Mouse (Mus musculus) gastrocnemius, postnatal 25 days (tissue): Measurements from ENCODE around the gene M1ap. TPM values are rescaled to one million over a fixed set of nuclear protein-coding genes. Genes with fewer than 3 reads are reported as not detected.

ENCODE experiments used
- DNase-seq: peaks from one replicate; pipeline ENCODE4 v3.0.0; 2022
- long read RNA-seq, 2 experiments: library from polyadenylated mRNA; stranded (forward); transcript quantifications; one replicate each; pipeline ENCODE4 v2.0.0; 2021
- total RNA-seq, 2 experiments: library from RNA; stranded (reverse); gene quantifications; 1 replicate in 1 of 2; 2 replicates in 1 of 2; pipeline ENCODE4 v1.2.3; 2021

M1ap gene
- not detected for total RNA-seq
- long read RNA-seq, experiment 1: 0 reads
- long read RNA-seq, experiment 2: 0 reads

DNA sequence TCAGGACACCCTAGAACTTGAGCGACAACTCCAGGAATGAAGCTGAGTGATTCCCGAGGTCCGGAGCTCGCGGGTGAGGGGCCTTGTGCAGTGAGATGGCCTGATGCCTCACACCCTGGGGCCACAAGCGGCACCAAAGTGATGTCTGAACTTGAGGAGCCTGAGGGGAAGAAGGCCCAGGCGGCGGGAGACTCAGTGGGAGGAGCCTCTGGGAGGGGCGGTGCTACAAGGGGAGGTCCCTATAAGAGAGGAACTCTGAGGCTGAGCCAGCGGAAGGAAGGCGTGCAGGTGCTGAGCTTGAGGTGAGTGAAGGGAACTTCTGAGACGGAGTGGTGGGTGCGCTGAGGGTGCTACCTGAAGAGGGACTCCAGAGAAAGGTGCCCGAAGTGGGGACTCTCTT lies at the start of gene M1ap:
Gene M1ap (plus strand): TSS at position 252 of the 400 bp plus-strand sequence.
- no peak for DNase-seq

DNA sequence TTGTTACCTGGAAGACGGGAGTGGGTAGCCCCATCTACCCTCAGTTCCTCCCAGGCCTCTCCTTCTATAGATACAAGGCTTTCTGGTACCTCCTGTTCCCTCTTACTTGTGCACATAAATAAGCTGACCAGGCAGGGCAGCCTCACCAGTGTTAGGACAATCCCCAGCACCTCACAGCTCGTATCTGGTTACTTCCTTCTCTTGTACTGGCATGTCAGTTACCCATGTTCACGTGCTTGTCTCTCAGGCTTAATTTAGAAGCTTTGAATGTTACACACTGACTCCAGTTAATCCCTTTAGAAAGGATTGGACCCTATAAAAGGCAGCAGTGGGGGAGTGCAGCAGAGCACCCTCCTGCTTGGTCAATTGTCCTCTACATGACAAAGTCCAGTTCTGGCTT lies 49.4 kb upstream of the M1ap start:
- no peak for DNase-seq

DNA sequence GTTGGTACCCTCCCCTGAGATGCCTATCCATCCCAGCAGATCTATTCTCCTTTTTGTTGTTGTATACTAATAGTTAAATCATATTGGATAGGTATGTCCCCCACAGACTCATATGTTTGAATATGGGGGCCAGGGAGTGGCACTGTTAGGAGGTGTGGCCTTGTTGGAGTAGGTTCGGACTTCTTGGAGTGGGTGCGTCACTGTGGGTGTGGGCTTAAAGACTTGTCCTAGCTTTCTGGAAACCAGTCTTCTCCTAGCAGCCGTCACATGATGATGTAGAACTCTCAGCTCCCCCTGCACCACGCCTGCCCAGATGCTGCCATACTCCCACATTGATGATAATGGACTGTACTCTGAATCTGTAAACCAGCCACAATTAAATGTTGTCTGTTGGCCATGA lies 48.5 kb upstream of the M1ap start:
- DNase-seq: no peak

DNA sequence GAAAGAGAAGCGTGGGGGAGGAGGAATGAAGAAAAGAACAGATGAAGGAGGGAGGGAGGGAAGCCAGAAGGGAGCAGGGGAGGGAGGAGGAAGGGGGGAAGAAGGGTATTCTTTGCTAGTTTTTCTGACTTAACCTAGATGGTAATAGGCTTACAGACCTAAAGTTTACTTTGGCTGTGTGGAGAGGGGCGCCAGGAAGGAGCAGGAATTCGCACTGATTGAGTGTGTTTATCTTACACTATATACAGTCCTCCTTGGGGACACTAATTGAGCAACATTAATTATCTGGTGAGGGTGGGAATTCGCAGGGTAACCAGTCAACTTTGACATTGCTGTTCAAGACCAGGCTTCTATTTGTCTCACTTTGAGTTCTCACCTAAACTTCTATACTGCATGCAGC lies 48.0 kb upstream of the M1ap start:
- no peak for DNase-seq

DNA sequence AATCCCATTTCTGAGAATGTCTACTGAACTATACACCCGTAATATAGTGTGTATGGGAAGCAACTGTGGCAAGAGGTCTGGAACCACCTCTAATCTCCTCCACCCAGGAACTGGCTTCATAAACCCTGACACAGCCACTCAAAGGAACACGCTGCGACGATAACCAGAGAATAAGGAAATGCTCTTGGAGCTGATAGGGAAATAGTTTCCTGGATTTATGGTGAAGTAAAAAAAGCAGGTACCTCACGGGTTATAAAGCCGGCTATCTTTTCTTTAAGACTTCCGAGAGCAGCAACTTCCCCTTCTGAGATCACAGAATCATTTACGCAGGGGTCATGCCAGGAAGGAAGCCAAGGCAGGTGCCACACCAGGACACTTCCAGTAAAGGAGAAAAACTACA lies 44.1 kb upstream of the M1ap start:
- no peak for DNase-seq

DNA sequence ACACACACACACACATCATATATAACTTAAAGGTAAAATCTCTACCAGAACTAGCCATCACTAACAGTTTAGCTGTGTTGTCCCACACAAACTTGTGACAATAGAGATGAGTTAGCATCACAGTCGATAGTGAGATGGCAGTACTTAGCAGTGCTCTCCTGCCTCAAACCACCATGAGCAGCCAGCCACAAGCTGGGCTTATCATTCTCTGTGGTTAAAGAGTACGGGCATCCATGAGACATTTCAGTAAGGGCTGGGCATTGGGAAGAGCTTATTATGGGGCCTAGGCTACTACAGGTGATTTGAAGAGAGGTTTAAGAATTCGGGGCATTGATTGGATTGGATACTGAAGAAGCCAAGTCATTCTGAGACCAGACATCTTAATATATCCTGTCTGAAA lies 39.7 kb upstream of the M1ap start:
- DNase-seq: no peak

DNA sequence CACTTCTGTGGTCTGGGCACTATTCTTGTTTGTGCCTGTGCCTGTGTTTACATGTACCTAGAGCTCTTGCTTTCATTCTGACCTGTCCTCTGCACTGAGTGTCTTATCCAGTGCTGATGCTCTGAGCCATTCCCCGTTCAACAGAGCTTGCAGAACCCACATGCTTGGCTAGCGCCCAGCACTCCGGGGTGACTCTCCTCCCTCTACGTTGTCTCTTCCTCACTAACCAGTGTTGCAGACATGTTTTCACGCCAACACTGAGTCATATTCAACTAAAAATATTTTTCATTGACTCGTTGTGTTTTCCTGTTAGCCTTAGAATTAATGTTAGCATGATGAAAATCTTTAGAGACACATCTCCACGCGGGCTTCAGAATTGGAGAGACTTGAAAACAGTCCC lies 38.7 kb upstream of the M1ap start:
- DNase-seq: no peak

DNA sequence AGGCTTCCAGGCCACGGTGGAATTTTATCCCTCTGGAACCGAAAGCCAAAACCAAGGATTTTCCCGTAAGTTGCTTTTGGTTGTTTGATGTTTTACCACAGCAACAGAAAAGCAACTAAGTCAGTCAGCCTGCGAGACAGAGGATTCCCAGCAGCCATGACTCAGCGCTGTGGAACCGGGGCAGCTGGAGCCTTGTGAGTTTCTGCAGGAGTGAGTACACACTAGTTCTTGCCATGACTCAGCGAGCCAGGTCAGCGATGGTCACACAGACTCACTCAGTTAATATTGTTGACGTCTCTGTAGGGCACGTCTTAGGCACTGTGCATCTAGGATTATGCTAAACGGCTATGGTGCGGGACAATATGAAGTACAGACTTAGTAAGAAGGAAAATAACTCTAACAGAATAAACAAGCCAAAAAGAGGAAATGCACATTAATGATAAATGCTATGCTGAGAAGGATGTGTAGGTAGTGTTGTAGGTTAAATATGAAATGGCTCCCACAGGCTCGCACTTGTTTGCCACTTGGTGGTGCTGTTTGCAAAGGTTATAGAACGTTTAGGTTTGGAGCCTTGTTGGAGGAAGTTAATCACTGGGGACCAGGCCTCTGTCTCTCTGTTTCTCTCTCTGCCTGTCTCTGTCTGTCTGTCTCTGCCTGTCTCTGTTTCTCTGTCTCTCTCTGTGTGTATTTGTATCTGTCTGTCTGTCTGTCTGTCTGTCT lies 37.4 kb upstream of the M1ap start:
- no peak for DNase-seq

DNA sequence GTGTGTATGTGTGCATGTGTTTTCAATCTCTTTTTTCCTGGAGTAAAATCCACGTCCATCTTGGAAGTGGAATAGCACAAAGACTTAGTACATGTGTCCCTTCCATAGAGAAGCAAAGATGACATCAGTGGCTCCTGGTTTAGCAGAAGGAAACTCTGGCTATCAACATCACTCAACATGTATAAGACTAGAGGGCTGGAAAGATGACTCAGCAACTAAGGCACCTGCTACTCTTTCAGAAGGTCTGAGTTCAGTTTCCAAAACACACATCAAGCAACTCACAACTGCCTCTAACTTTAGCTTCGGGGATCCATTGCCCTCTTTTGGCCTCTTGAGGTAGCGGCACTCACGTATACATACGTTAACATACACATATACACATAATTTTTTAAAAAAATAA lies 35.4 kb upstream of the M1ap start:
- DNase-seq: no peak

DNA sequence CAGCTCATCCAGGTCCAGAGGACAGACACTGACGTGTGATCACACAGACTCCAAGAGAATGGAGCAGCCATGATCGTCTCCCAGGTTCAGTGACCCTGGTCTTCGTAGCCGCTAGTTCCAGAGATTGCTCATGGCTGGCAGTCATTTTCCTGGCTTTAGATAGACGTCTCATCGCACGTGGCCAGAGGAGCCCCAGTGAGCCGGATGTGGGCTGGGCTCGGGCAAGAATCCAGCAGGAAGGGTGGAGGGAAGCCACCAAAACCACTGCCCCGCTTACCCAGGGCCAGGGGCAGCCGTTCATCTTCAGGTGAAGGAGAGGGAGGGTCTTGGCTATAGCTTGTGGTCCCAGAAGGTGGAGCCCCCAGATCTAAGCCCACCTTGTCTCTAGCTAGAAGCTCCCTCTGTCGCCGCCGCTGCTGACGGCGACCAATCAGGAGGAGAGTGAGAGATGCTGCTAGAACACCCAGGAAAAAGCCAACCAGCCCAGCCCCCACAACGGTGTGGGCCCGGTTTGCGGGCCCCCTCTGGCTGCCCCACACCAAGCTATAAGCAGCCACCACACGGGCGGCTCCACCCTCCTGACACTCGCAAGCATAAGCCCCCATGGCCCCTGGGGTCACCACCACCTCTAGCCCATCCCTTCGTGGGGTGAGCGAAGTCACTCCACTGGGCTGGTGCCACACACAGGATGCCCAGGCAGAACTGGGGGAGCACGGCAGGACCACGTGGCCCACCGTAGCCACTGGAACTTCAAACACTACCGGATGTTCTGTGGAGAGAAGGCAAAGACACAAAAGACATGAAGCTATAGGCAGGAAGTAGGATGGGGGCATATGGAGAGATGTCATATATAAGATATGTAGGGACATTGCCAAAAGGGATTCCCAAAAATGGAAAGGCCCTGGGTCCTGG lies 33.1 kb upstream of the M1ap start:
- DNase-seq: no peak

DNA sequence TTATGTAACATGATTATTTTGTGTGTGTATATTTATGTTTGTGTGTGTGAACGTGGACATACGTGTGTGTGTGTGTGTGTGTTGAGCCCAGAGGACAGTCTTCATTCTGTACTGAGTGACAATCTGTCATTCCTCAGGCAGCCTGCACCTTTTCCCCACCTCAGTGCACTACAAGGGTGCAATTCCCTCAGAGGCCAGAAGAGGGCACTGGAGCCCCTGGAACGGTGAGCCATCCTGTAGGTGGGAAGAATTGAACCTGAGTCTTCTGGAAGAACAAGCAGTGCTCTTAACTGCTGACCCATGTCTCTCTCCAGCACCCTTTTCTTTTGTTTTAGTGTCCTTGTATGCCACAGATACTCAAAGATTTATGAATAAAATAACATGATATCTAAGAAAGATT lies 30.8 kb upstream of the M1ap start:
- DNase-seq: no peak

DNA sequence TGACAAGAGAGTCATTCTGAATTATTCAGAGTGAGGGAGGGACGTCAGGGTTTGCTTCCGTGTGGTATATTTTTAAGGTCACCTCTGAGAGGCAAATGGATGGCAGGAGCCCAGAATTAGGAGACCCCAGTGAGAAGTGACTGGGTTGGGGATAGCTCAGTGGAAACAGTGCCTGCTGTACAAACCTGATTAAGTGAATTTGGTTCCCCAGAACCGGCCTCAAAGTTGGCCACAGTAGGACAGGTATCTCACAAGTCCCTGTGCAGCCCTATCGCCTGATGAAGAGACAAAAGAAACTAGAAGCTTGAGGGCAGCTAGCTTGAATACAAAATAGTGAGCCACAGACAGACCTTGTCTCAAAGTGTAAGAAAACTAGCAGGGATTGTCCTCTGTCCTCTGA lies 30.2 kb upstream of the M1ap start:
- no peak for DNase-seq

DNA sequence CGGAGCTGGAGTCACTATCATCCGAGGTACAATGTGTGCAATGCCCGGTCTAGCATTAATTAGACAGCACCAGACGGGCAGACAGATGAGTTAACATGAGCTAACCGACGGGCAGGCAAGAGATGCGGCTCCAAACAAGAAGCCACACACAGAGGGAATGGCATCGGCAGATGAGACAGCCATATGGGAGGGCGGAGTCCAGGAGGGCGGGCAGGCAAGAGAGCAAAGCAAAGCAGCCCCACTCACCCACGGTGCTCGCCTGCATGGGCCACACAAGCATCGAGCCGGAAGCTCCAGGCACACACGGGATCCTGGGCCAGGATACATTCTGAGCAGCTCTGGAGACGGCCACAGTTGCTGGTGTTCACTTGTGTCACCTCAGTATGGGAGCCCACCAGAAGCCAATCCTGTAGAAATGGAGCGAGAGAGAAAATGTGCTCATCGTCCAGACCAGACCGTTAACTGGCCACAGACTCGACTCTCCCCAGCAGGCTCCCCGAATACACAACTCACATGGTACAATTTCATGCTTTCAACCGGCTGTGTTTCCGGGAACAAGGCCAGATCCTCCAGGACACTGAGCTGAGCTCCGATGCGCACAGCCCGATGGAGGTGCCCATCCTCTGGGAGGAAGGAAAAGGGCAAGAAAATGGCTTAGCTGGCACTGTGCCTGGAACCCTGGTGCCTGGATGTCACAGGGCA lies 29.5 kb upstream of the M1ap start:
- DNase-seq: no peak

DNA sequence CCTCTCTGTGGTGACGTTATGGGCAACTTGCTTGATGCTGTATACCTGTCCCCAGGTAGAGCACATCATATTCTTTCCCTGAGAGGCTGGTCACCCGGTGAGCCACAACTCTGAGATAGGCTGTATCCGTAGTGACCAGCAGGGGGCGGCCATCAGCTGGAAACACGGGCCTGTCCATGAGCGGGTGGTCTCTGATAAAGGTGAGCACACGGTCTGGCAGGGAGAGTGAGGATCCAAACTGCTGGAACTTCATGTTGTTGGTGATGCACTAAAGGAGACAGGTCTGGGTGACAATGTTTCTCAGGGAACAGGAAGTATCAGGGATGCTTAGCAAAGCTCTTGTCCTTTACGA lies 28.9 kb upstream of the M1ap start:
- DNase-seq: peak; percentile 18

DNA sequence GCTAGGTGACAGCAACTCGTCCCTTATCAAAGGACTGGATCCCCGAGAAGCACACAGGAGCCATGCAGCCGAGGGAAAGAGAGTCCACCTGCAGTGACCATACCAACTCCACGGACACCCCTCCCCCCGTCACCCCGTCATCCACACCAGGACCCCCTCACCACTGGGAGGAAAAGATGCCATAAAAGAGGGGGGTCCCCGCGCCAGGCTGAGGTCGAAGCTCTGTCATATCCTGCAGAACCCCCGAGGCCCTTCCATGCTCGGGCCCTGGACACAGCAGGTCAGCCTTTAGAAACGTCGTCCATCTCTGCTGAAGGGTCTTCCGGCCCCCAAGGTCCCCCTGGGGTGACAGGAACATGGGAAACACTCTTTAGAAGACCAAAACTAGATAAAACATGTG lies 28.3 kb upstream of the M1ap start:
- DNase-seq: no peak

DNA sequence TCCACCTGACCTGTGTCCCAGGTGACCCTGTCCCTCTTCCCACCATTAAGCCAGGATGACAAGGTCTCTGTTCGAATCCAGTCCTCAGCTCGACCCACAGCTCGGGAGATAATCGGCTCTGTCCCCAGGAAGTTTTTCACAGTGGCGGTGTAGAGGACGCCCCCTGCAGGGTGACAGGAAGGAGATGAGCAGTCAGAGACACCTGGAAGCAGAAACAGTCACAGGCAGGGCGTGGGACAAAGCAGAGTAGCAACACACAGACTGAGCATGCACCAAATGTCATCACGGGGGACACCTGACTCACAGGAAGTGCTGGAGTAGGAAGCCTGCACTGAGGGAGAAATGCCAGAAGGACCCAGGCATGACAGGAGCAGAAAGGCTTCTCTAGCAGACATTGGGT lies 27.2 kb upstream of the M1ap start:
- no peak for DNase-seq

DNA sequence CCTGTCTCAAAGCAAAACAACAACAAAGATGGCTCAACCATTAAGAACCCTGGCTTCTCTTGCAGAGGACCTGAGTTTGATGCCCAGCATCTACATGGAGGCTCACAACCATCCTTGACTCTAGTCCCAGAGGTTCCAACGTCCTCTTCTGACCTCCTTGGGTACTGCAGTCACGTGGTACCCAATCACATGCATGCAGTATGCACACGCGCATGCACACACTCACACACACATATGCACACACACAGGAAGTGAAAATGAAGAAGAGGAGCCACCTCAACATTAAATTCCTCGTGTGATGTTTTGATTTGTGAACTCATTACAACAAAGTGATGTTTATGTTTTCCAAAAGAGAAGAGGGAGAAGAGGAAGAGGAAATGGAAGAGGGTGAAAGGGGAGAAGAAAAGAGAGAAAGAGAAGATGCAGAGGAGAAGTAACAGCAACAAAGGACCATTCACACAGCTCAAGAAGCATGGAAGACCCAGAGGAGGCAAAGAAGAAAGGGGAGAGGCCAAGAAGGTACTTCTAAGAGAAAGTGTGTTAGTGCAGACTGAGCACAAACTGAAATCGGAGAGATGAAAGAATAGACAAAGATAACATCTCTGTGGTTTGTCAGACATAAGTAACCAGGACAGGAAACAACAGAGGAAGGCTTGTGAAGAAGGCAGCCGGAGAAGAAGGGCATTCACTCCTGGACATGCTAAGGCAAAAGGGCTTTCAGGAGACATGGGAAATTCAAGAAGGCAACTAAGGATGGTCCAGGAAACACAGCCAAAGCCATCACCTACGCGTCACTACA lies 25.1 kb upstream of the M1ap start:
- no peak for DNase-seq

DNA sequence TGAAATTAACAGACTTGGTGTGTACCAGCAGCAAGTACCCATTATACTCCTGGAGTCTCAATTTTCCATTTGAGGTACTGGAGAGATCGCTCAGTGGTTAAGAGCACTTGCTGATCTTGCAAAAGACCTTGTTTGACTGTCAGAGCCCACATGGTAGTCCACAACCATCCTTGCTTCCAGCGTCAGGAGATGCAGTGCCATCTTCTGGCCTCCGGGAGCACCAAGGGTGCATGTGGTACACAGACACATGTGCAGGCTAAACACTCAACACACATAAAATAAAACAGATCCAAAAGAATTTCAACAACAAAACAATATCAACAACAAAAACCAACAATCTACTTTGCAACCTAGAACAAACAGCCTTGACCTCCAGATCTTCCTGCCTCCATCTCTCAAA lies 21.7 kb upstream of the M1ap start:
- no peak for DNase-seq

DNA sequence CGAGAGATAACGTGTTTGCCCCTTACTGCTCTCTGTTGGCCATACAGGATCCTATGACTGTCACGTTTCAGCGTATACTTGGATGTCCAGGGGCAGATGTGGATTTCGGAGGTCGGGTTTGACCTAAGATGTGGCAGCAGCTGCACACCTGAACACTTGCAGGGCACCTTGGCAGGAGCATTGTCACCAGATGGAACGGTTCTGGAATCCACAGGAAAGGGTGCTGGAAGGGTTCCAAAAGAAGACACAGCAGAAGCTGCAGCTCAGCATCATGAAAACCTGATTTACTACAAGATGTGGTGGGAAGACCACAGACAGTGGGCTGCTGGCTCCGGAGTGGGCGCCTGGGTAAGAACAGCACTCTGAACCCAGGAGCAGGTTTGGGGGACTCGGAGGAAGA lies 20.6 kb upstream of the M1ap start:
- DNase-seq: no peak

DNA sequence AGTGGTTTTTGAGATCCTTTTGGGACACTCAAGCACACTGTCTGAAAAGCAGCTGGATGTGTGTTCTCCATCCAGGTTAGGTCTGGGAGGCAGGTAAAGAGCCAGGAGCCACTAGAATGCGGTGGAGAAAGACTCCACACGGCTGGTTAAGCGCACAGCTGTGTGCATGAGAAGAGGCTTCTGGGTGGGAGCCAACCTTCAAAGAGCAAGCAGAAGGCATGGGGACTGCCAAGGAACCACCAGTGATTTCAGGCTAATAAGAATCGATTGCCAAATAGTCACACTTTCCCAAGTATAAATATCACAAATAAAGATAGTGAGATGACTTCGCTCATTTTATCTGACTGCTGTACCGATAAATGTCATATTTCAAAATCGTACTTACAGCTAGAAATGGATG lies 20.2 kb upstream of the M1ap start:
- DNase-seq: no peak

DNA sequence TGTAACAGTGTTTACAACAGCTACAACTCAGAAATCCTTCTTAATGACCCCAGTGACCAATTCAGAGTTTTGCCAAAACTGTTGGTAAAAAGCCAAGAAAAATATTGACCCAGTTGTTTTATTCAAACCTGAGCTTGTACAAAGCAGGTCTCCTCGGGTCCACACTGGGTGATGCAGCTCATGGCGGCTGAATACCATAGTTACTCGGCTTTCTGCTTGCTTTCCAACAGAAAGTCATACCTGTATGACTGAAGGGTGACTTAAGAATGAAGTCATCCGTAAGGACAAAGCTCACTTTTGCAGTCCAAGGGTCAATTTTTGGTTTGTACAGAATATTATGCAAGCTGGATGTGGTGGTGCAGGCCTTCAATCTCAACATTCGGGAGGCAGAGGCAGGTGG lies 19.1 kb upstream of the M1ap start:
- no peak for DNase-seq

DNA sequence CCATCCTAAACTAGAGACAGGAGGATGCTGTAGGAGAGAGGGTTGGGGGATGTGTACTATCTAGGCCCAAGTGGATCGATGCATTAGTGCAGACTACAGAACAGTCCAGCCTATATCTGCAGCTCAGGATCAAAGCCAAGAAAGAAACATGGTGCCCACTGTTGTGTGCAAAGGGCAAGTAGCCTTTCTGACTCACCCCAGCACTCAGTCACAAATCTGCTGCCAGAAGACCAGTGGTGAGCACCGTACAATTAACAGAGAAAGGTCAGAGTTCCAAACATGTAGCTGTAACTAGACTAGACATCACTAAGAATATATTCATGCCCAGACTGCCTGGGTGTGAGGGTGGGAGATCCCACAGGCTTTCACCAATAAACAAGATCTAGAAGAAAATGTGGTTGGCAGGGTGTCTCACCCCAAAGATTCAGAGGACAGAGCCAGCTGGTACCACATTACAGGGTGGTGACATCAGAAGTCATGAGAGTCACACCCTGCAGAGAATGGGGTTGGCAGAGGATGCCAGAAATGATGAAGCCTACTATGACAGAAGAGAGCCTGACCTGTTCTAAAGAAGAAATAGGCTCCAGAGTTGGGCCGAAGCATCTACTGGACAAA lies 12.0 kb upstream of the M1ap start:
- DNase-seq: no peak
